Mouse (Mus musculus) heart, postnatal 0 days (tissue): ENCODE data around the gene Csnk1g2.

Source experiments
- CTCF ChIP-seq: IDR thresholded peaks from 2 replicates; pipeline ENCODE4 v1.5.1; 2016; ENCODE audit warnings: antibody characterized with exemption, control low read depth, low read depth
- EP300 ChIP-seq: IDR thresholded peaks from 2 replicates; pipeline ENCODE4 v1.6.1; 2016; ENCODE audit warnings: antibody characterized with exemption, low read depth

DNA sequence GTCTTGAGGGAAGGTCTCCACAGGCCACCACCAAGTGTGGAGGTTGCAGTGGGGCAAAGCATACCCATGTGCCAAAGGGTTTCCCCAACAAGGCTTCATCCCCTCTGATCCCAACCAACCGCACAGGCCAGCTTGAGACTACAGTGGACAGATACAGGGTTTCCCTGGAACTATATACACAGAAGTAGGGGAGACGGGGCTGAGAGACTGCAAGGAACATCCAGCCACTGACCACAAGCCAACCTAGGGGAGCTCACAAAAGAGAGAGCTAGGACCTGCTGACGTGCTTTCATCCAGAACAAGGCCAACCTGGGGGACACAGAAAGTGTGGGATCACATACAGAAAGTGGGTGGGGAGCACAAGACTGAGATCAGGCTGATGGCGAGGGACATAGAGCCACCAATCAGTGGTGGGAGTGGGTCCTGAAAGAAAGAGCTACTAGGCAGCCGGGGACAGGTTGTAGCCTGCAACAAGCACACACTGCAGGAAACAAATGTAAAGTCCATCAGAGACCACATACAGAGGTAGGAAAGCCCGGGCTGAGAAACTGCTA, 52.3 kb downstream of the Csnk1g2 start:
- TF ChIP-seq EP300 (no peak), CTCF (no peak)
